Mouse (Mus musculus) lung, postnatal 14 days (tissue): ENCODE measurements around the gene Sox6.
A peak's percentile ranks its signal among the peaks of the same experiment; 100 is the strongest.
"Not testable (repeated sequence)": the region's sequence is repeated elsewhere in the genome, so short reads cannot be mapped to it uniquely, and the experiment has no call there.

Experiments used
- DNase-seq: peaks from one replicate; pipeline ENCODE4 v3.0.0; 2021

Sox6 gene

GRCm38 (mm10) chr7:116038511-116038910, at the start of gene Sox6:
Gene Sox6, minus strand, starts transcription at chr7:116038796.
- no peak for DNase-seq

- DNase-seq, result not testable (repeated sequence)
Observed at GRCm38 (mm10) chr7:116084366-116084765, 45.8 kb upstream of the Sox6 start, which contains the start of gene Gm4353. Gene Gm4353, minus strand, starts transcription at chr7:116084635.

- no peak for DNase-seq
Observed at GRCm38 (mm10) chr7:116060739-116061138, 22.1 kb upstream of the Sox6 start.

- DNase-seq, result no peak
Observed at GRCm38 (mm10) chr7:116040470-116041019, 1.9 kb upstream of the Sox6 start.

GRCm38 (mm10) chr7:116039538-116040466, 1.2 kb upstream of the Sox6 start:
- DNase-seq, result peak; percentile 85

- DNase-seq, result no peak
Observed at GRCm38 (mm10) chr7:116039196-116039537, 571 bp upstream of the Sox6 start, which contains the start of gene 1110004F10Rik. Gene 1110004F10Rik, plus strand, starts transcription at chr7:116039397.

GRCm38 (mm10) chr7:116038024-116038423, 572 bp downstream of the Sox6 start:
- DNase-seq, result no peak

- DNase-seq, result no peak
Observed at GRCm38 (mm10) chr7:116036591-116037555, 1.7 kb downstream of the Sox6 start.

GRCm38 (mm10) chr7:116035504-116035903, 3.1 kb downstream of the Sox6 start:
- no peak for DNase-seq

GRCm38 (mm10) chr7:116034282-116034758, 4.3 kb downstream of the Sox6 start:
- DNase-seq, result peak; percentile 43

GRCm38 (mm10) chr7:116033371-116034241, 5.0 kb downstream of the Sox6 start:
- DNase-seq, result peak; percentile 61

GRCm38 (mm10) chr7:116032596-116033307, 5.8 kb downstream of the Sox6 start:
- DNase-seq, result peak; percentile 82

- DNase-seq, result peak; percentile 63
Observed at GRCm38 (mm10) chr7:116031718-116032595, 6.6 kb downstream of the Sox6 start.

GRCm38 (mm10) chr7:116031388-116031717, 7.2 kb downstream of the Sox6 start:
- DNase-seq, result no peak

- no peak for DNase-seq
Observed at GRCm38 (mm10) chr7:116030597-116031387, 7.8 kb downstream of the Sox6 start.

- no peak for DNase-seq
Observed at GRCm38 (mm10) chr7:116029991-116030390, 8.6 kb downstream of the Sox6 start.

- no peak for DNase-seq
Observed at GRCm38 (mm10) chr7:116002726-116003125, 35.9 kb downstream of the Sox6 start.

GRCm38 (mm10) chr7:115988109-115988779, 50.4 kb downstream of the Sox6 start:
- no peak for DNase-seq

- no peak for DNase-seq
Observed at GRCm38 (mm10) chr7:115985716-115986115, 52.9 kb downstream of the Sox6 start.
